Comparison of ENCODE assay signal across 6 mouse cellular contexts in genomic region chrX:41931821-41932220, GRCm38 (mm10).
DNase-seq lines count a peak whose midpoint lies in the region.

No protein-coding gene starts in this region.

- DNase-seq in ES-CJ7 (ENCODE audit: low read depth, low spot score) (peak; percentile 48), ZHBTc4 (ENCODE audit: low read depth, low spot score) (peak; percentile 64)
- DNase-seq in brain, adult 2 months (ENCODE audit: low read depth, low spot score): peak; percentile 5
- DNase-seq in cerebellum, adult 11-12 months: peak; percentile 1
- DNase-seq in cerebellum, postnatal 10 days: peak; percentile 8 to 17
- peak; percentile 2 to 4 for DNase-seq in cerebellum, postnatal 36 days

Comparison
In these comparisons a context has a peak if more than half of its experiments do, and no peak if none do; other contexts are left out.
1. Peak in every context shown above with its lines: DNase-seq.
2. DNase-seq: peak in every context shown above with its lines; median percentile 64 in ZHBTc4; 48 in ES-CJ7; 12 in cerebellum, postnatal 10 days; 5 in brain, adult 2 months; 3 in cerebellum, postnatal 36 days; 1 in cerebellum, adult 11-12 months.